Mouse (Mus musculus) right cerebral cortex, postnatal 10 days (tissue): ENCODE data around the gene Cmtm4.
A peak's percentile ranks its signal among the peaks of the same experiment; 100 is the strongest.
"Not testable (repeated sequence)": the region's sequence is repeated elsewhere in the genome, so short reads cannot be mapped to it uniquely, and the experiment has no call there.

ENCODE experiments used
- DNase-seq, 2 experiments: peaks; one replicate each; pipeline ENCODE4 v3.0.0; 2021; ENCODE audit warnings: low spot score in 2 of 2

The Cmtm4 gene

DNA sequence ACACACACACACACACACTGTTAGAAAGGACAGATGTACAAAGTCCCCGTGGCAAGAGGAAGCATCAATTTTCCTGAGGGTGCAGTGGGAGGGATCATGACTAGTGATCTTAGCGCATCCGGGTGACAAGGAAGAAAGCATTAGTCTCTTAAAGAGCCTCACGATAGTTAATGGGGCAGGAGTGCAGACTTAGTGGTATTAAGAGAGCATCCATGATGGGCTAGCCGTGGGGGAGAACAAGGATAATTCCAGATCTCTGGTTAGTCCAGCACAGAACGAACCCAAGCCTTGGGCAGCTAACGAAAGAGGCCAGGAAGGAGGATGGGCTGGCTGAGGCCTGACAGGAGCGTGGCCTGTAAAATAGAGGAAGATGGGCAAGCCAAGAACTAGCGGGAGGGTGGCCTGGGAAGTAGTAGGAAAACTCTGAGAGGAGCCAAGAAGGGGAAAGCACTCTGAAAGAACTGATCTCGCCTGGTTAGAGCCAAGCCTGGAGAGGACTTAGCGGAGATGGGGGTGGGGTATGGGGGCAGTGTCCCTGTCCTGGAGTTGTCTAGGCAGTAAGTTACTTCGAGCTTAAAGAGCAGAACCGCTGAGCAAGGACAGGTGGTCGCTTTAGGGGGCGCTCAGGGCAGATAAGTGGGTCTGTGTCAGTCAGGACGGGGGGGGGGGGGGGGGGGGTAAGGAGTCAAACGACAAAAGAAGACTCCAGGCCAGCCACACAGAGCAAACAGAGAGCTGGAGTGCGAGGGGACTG lies 56.2 kb downstream of the Cmtm4 start, which contains the start of gene Cmtm3:
Gene Cmtm3 (plus strand): TSS at position 182 of the 754 bp plus-strand sequence.
- DNase-seq = peak; percentile 54 to 58

GRCm38 (mm10) chr8:104337890-104338289 lies 57.7 kb downstream of the Cmtm4 start:
- peak in 1 of 2 experiments; percentile 15 for DNase-seq

GRCm38 (mm10) chr8:104336806-104337205 lies 58.8 kb downstream of the Cmtm4 start:
- DNase-seq = peak in 1 of 2 experiments; percentile 13

DNA sequence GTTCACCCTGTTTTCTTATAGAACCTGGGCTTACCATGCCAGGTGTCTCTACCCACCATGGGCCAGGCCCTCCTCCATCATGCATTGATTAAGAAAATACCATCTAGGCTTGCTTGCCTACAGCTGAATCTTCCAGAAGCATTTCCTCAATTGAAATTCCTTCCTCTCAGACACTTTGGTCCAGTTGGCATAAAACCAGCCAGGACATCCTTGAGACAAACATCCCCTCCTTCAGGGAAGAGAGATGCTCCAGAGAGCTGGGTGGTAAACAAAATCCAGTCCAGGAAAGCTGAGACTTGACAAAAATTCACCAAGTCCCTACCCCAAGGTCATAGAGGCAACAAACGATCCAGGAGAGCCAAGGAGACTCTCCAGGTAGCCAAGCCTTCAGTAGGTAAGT lies 61.4 kb downstream of the Cmtm4 start:
- peak in 1 of 2 experiments; percentile 10 for DNase-seq

DNA sequence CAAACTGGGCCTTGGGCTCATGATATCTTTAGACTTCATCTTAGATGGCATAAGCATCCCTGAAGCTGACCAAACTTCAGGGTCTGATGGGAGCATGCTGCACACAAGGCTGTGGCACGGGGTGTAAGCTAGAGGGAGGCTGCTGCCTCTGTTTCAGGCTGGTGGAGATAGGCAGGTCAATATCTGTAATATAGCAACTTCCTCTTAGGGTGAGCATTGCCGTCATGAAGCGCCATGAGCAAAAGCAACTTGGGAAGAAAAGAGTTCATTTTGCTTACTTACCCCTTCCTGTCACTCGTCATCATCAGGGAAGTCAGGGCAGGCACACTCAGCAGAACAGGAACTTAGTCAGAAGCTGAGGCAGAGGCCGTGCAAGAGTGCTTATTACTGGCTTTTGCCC lies 61.8 kb downstream of the Cmtm4 start:
- peak in 1 of 2 experiments; percentile 15 for DNase-seq

DNA sequence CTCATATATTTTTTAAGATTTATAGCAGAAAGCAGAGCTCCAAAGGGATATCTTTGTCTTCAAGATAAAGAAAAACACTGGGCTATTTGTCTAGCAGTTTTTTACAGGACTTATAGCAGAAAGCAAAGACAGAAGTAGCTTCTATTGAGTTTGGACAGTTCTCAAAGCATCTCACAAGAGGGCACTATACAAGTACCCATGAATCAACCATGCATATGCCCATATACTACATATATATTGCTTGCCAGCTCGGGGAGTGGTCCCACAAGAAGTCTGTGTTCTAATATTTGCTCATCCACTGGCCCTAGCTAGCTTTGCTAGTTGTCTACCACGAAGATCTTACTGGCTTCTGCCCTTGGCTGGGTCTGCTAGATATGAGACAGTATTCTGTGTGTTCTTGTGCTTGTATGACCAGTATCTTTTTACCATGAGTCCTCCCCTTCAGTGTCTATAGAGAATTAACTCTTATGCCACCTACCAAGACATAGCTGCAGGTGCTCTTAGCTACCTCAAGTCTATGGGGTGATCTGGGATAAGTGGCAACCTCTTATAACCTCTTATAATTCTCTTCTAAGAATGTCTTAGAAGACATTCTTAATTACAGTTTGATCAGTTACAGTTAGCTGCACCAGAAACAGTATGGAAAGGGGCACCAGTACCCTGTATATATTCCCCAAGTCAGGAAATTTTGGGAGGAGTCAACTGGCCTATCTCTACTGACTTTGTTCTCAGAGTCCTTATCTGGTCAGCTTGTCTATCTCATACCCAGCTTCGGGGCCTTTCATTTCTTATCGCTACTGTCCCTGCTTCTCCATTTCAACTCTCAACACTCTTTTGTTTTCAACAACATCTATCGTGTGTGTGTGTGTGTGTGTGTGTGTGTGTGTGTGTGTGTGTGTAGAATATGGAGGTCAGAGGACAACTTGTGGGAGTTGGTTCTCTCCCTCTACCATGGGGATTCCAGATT lies 62.7 kb downstream of the Cmtm4 start:
- DNase-seq = peak in 1 of 2 experiments; percentile 7

DNA sequence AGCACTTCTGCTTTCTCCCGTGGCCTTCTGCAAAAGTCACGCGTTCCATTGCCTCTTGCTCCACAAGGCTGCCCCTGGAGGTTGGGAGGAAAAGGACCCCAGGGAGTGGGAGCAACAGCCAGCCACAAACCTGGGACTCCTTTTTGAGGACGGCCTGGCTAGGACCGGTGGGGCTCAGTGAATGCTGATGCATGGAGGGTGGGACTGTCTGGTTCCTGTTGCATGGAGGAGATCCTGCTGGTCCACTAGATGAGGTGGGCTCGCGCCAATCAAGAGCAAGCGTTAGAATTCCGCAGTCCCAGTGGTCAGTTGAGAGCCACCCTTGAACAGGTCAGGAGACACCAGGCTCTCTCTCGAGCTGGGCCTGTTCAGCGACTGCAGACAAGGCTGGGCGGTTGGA lies 73.7 kb downstream of the Cmtm4 start, which contains the start of gene Cmtm2b:
Gene Cmtm2b (plus strand): TSS at position 301 of the 400 bp plus-strand sequence.
- DNase-seq = not testable (repeated sequence)

- DNase-seq = not testable (repeated sequence)
These were observed 74.3 kb downstream of the Cmtm4 start, which contains the start of gene Gm11020 for GRCm38 (mm10) chr8:104321267-104321666. Gene Gm11020 (plus strand): TSS chr8:104321567.

DNA sequence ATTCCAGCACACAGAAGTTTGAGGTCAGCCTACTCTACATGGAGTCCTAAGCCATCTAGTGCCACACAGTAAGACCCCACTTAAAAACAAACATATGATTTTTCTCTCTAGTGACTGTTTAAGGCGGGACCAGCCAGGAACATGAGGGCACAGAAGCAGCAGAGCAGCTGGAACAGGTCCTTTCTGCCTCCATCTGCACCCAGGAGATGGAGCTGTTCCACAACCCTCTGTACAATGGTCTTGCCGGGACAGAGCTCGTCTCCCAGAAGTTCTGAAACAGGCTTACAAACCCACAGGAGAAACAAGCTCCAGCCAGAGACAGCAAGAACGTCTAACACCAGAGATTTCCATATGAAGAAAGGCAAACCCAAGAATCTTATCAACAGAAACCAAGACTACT lies 82.3 kb downstream of the Cmtm4 start:
- peak in 1 of 2 experiments; percentile 36 for DNase-seq

GRCm38 (mm10) chr8:104312023-104312422 lies 83.6 kb downstream of the Cmtm4 start:
- DNase-seq = not testable (repeated sequence)

DNA sequence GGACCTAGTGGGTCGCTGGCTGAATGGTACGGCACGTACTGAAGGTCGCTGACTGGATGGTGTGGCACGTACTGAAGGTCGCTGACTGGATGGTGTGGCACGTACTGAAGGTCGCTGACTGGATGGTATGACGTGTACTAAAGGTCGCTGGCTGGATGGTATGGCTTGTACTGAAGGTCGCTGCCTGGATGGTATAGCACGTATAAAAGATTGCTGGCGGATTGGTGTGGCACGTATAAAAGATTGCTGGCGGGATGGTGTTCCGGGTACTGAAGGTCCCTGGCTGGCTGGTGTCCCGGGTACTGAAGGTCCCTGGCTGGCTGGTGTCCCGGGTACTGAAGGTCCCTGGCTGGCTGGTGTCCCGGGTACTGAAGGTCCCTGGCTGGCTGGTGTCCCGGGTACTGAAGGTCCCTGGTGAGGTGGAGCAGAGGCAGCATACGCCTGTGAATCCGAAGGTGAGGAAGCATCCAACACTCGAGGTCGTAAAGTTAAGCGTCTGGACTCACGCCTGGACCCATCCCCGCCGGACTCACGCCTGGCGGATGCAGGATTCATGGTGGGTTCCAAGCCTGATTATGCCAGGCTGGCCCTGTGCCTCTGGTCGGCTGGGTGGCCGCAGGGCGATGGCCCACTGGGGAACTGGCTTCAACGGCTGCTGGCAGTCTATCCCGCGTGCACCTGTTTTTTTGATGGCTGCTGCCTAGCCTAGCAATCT lies 86.0 kb downstream of the Cmtm4 start, which contains the start of the genes Gm45711 and Cmtm1:
Gene Gm45711 (minus strand): TSS at position 641 of the 715 bp plus-strand sequence.
Gene Cmtm1 (minus strand): TSS at position 705 of the 715 bp plus-strand sequence.
- DNase-seq = peak; percentile 33 to 47

DNA sequence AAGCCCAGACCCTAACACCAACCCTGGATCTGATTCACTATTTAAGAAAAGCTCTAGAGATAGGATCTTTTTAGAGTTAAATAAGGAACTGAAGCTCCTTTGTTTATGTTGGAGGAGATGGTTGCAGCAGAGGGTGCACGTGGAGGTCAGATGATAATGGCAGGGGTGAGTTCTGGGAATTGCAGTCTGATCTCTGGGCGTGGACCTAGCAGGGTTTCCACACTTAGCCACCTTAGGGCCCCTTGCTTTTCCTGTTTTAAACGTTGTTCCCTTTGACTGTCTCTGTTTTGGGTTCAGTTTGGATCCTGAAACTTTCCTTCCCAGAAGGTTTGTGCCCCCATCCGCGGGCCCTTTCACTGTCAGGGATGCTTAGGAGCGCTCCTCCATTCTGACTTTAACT lies 87.3 kb downstream of the Cmtm4 start:
- DNase-seq = not testable (repeated sequence)

- no peak for DNase-seq
These were observed 90.6 kb downstream of the Cmtm4 start for GRCm38 (mm10) chr8:104304962-104305361.

GRCm38 (mm10) chr8:104302536-104302935 lies 93.1 kb downstream of the Cmtm4 start:
- DNase-seq = not testable (repeated sequence)

DNA sequence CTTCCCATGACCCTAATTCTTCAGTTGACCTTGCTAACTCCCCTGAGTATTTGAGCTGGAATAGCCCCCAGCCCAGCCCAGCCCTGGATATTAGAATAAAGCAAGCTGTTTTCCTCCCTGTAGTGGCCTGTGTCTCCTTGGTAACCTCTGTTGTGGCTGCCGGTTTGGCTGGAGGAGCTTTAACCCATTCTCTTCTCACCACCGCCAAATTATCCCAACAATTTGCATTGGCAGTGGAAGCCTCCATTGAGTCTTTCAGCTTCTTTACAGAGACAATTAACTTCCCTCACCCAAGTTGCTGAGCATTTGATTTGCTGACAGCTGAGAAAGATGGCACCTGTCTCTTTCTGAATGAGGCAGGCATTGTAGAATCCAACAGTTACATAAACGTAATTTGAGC lies 94.0 kb downstream of the Cmtm4 start:
- DNase-seq = peak; percentile 27 to 32
